Mouse (Mus musculus) forebrain, embryonic 14.5 days (tissue): ENCODE measurements around the gene Tspan15. TPM values are rescaled to one million over a fixed set of nuclear protein-coding genes. Genes with fewer than 3 reads are reported as not detected.
A peak's percentile ranks its signal among the peaks of the same experiment; 100 is the strongest.

Experiments
- ATAC-seq: fragments of 200-750 bp; cut with Nextera tagmentation; 2 replicates; pipeline ENCODE4 v1.8.0; 2017; ENCODE audit warnings: mild to moderate bottlenecking, moderate library complexity
- DNase-seq: peaks from one replicate; pipeline ENCODE4 v3.0.0-alpha.2; 2015; ENCODE audit warnings: low spot score
- H3K27ac ChIP-seq: fragments of 300-500 bp; sonication (generic); 2 replicates; pipeline ENCODE4 v1.5.1; 2014; ENCODE audit warnings: low read depth, mild to moderate bottlenecking, control low read depth, low read length, moderate library complexity
- H3K27me3 ChIP-seq: fragments of 300-500 bp; sonication (generic); replicated peaks from 2 replicates; pipeline ENCODE4 v1.6.1; 2014; ENCODE audit warnings: low read length, control low read depth, mixed read lengths; ENCODE audit not compliant: control insufficient read depth, insufficient read depth
- H3K36me3 ChIP-seq: fragments of 300-500 bp; sonication (generic); 2 replicates; pipeline ENCODE4 v1.6.1; 2014; ENCODE audit warnings: low read length, control low read depth; ENCODE audit not compliant: control insufficient read depth, insufficient read depth
- H3K4me1 ChIP-seq: fragments of 300-500 bp; sonication (generic); 2 replicates; pipeline ENCODE4 v1.6.1; 2014; ENCODE audit warnings: antibody characterized with exemption, low read length, control low read depth; ENCODE audit not compliant: control insufficient read depth, insufficient read depth
- H3K4me2 ChIP-seq: fragments of 300-500 bp; sonication (generic); 2 replicates; pipeline ENCODE4 v1.6.1; 2014; ENCODE audit warnings: mild to moderate bottlenecking, control low read depth, low read length
- H3K4me3 ChIP-seq: fragments of 300-500 bp; sonication (generic); 2 replicates; pipeline ENCODE4 v1.5.1; 2014; ENCODE audit warnings: low read depth, low read length, control low read depth
- H3K9ac ChIP-seq: fragments of 300-500 bp; sonication (generic); 2 replicates; pipeline ENCODE4 v1.6.1; 2014; ENCODE audit warnings: mild to moderate bottlenecking, low read length, control low read depth, moderate library complexity
- H3K9me3 ChIP-seq: fragments of 300-500 bp; sonication (generic); replicated peaks from 2 replicates; pipeline ENCODE4 v1.6.1; 2016; ENCODE audit warnings: low read length, control low read depth, mixed read lengths; ENCODE audit not compliant: control insufficient read depth
- WGBS: fragments of 180-500 bp; shearing (Covaris S2); extraction: QIAGEN DNeasy Blood & Tissue Kit; methylation state at CpG from one replicate; pipeline ENCODE4 v1.1.7; 2014; 5-methylcytosine and 5-hydroxymethylcytosine counted together
- polyA plus RNA-seq: library from polyadenylated mRNA; unstranded; fragments of >200 nt; fragmentation: Nextera tagmentation; extraction: Ambion mirVana; gene quantifications from 2 replicates; pipeline ENCODE4 v1.2.1, GENCODE M21; 2014

The Tspan15 gene
- polyA plus RNA-seq, 1 experiment from 2014 or later: 13.7 TPM

DNA sequence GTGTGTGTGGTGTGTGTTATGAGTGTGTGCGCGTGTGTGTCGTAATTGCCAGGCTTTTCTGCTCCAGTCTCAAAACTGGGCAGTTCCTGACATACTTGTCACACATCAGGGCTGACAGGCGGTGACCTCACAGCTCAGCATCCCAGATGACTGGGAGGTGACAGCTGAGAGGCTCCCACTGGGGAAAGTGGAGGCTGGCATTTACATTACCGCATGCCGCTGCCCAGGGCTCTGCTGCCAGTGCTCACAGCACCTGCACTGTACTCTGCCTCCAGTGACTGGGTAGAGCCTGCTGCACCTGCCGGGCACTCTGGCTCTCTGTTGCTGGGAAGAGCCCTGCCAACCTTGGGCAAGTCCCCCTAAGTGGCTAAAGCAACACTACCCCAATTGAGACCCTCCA, 40.2 kb downstream of the Tspan15 start:
- Histone ChIP-seq H3K4me2 (no peak overlapping the region), H3K4me3 (no peak overlapping the region), H3K27ac (no peak overlapping the region), H3K36me3 (no peaks in the 10 kb centered on the region), H3K4me1 (peaks cover 17% of the 10 kb centered on the region), H3K27me3 (no peaks in the 10 kb centered on the region), H3K9ac (no peak overlapping the region), H3K9me3 (no peaks in the 10 kb centered on the region)
- ATAC-seq (no peak), DNase-seq (no peak)
- 89% methylated on average over 7 of the region's 7 CpGs for WGBS

DNA sequence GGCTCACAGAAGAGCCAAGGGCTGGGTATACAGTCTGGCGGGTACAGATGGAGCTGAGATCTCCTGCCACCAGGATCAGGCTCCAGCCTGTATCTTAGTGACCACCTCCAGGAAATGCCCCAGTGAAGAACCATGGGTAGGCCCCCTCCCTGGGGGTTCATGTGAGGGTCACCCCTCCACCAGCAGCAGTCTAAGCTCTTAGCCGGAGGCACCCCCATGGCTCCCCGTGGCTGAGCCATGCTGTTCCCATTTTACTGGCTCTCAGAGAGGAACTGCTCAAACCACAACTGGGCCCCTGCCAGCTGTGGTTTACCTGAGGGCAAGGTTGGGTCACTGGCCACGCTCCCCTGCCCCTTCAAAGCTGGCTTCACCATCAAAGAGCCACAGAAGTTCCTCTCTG, 41.1 kb downstream of the Tspan15 start:
- H3K4me1 ChIP-seq: peaks cover 11% of the 10 kb centered on the region; the same call in 1 of the 2 replicates
- ATAC-seq (no peak), DNase-seq (no peak)
- no peaks in the 10 kb centered on the region for H3K27me3 ChIP-seq
- no peak overlapping the region for H3K4me3 ChIP-seq
- 86% methylated on average over 4 of the region's 4 CpGs for WGBS
- no peak overlapping the region for H3K9ac ChIP-seq
- H3K9me3 ChIP-seq: no peaks in the 10 kb centered on the region
- no peak overlapping the region for H3K4me2 ChIP-seq
- no peak overlapping the region for H3K27ac ChIP-seq
- no peaks in the 10 kb centered on the region for H3K36me3 ChIP-seq

DNA sequence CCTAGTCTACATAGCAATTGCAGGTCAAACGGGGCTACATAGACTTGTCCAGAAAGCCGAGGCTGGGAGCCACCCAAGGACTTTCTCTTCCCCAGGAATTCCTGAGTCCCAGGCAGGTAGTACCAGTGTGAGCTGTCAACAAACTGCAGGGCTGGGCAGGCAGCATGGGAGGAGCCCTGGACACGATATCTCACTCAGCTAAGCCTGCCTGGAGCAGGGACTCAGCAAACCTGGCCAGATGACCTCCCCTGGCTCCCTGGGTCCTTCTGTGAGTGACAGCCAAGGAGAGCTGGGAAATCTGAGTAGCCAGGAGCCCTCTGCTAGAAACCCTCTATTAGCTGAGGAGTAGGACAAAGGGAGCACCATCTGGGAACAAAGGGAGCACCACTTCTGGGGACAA, 41.7 kb downstream of the Tspan15 start:
- WGBS: 69% methylated on average over 3 of the region's 3 CpGs
- H3K4me2 ChIP-seq: no peak overlapping the region
- no peaks in the 10 kb centered on the region for H3K36me3 ChIP-seq
- 0 out of 2 replicates have a peak, but pooled peaks cover 8% of the 10 kb centered on the region for H3K4me1 ChIP-seq
- ATAC-seq: no peak
- no peak overlapping the region for H3K9ac ChIP-seq
- no peaks in the 10 kb centered on the region for H3K9me3 ChIP-seq
- H3K4me3 ChIP-seq: no peak overlapping the region
- no peak overlapping the region for H3K27ac ChIP-seq
- no peak for DNase-seq
- H3K27me3 ChIP-seq: no peaks in the 10 kb centered on the region

DNA sequence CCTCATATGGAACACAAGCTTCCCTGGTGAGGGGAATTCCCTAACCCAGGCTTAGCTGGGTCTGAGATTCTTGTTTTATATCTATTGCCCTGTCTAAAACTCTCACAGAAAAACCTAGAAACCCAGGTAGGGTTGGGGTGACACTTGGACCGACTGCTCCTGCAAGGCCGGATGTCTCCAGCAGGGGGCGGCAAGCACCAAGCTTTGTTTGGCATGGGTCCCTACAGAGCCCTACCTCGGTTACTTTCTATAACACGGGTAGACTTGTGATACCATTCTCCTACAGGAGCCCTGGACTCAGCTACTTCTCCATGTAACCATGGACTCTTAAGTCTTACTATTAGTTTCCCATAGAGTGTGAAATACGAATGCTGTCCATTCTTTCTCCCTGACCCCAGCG, 44.2 kb downstream of the Tspan15 start:
- 20% methylated on average over 7 of the region's 7 CpGs for WGBS
- no peaks in the 10 kb centered on the region for H3K9me3 ChIP-seq
- H3K27me3 ChIP-seq: no peaks in the 10 kb centered on the region
- DNase-seq (peak; percentile 85), ATAC-seq (peak; percentile 42; the same call in 1 of the 2 replicates)
- no peaks in the 10 kb centered on the region for H3K4me1 ChIP-seq
- H3K36me3 ChIP-seq: no peaks in the 10 kb centered on the region
- H3K9ac ChIP-seq: no peak overlapping the region
- H3K4me2 ChIP-seq: no peak overlapping the region
- no peak overlapping the region for H3K4me3 ChIP-seq
- H3K27ac ChIP-seq: no peak overlapping the region

DNA sequence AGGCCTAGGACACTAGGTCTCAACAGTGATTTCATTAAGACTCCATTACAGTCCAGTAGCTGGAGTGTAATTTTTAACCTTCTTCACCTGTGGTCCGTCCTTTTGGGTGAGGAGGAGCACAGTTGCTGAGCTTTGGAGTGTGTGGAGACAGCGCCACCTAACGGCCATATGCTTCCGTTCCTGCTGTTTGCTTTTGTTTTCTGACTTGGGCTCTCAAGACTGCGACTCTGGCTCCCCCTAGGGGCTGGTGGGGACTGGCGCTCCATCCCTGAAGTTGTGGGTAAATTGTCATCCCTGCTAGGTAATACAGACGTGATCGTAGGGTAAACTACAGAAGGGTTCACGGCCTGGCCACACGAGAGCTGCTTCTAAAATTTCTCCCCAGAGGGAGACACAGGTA, 48.0 kb downstream of the Tspan15 start:
- Histone ChIP-seq H3K4me3 (no peak overlapping the region), H3K27ac (no peak overlapping the region), H3K9ac (no peak overlapping the region), H3K4me1 (no peaks in the 10 kb centered on the region), H3K36me3 (no peaks in the 10 kb centered on the region), H3K4me2 (no peak overlapping the region), H3K9me3 (no peaks in the 10 kb centered on the region), H3K27me3 (no peaks in the 10 kb centered on the region)
- ATAC-seq (peak; percentile 83), DNase-seq (peak; percentile 97)
- 3% methylated on average over 10 of the region's 10 CpGs for WGBS

DNA sequence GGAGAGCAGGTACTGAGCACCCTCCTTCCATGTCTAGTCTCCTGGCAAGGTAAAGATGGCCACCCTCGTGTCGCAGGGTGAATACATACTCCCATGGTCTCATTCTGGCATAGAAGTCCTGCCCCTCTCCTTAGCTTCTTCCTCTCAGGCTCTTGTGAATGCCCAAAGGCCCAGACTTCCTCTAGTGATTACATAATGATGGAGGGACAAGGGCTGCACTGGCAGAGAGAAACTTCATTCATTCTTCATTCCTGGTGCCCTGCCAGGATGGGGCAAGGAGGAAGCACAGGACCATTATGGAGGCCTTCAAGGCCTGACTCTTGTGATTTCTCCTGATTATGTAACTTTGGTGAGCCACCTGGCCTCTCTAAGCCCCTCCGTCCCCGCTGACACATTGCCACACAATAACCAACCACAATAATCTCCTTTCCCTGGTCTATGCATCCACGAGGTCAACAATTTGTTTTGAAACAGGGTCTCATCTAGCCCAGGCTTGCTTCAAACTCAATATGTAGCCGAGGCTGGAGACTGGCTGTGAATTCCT, 48.5 kb downstream of the Tspan15 start:
- Histone ChIP-seq H3K36me3 (no peaks in the 10 kb centered on the region), H3K9me3 (no peaks in the 10 kb centered on the region), H3K27me3 (no peaks in the 10 kb centered on the region), H3K4me1 (no peaks in the 10 kb centered on the region), H3K4me2 (no peak overlapping the region), H3K9ac (no peak overlapping the region), H3K27ac (no peak overlapping the region), H3K4me3 (no peak overlapping the region)
- ATAC-seq (no peak; the same call in 1 of the 2 replicates), DNase-seq (no peak)
- WGBS: 78% methylated on average over 6 of the region's 6 CpGs

DNA sequence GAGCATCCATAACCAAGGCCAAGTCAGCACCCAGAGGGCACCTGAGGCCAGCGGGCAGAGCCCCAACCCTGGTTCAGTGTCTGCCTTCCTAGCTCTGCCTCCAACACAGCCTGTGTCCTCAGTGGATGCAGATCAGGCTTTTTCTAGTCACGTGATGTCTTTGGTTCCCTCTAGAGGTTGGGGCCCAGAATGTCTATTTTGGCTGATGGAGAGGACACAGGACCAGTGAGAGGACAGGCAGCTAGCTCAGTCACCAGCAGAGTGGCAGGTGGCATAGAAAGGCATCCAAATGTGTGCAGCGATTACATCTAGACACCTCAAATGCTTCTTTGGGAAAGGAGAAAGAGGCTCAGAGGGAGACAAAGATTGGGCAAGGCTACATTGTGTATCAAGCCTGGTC, 49.4 kb downstream of the Tspan15 start:
- DNase-seq: no peak
- no peaks in the 10 kb centered on the region for H3K36me3 ChIP-seq
- H3K27ac ChIP-seq: no peak overlapping the region
- H3K4me1 ChIP-seq: no peaks in the 10 kb centered on the region
- H3K9me3 ChIP-seq: no peaks in the 10 kb centered on the region
- no peaks in the 10 kb centered on the region for H3K27me3 ChIP-seq
- WGBS: 46% methylated on average over 3 of the region's 3 CpGs
- no peak for ATAC-seq
- H3K4me2 ChIP-seq: no peak overlapping the region
- no peak overlapping the region for H3K4me3 ChIP-seq
- no peak overlapping the region for H3K9ac ChIP-seq

DNA sequence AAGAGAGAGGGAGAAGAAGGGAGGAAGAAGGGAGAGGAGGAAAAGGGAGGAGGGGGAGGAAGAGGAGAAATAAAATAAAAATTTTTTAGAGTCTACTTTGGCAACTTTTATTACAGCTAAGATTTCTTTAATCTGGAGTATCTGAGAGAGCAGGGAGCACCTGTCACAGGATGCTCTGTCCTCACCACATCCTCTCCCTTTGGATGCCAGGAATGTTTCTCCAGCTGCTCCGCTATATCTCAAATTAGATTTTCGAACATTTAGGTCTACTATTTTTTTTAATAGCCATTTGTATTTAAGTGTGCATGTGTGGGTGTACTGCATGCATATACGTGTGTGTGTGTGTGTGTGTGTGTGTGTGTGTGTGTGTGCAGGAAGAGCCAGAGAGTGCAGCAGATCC, 51.1 kb downstream of the Tspan15 start:
- Histone ChIP-seq H3K4me3 (no peak overlapping the region), H3K4me1 (no peaks in the 10 kb centered on the region), H3K36me3 (no peaks in the 10 kb centered on the region), H3K9ac (no peak overlapping the region), H3K27ac (no peak overlapping the region), H3K4me2 (no peak overlapping the region), H3K9me3 (no peaks in the 10 kb centered on the region), H3K27me3 (no peaks in the 10 kb centered on the region)
- DNase-seq: no peak
- ATAC-seq: no peak
- 88% methylated on average over 3 of the region's 3 CpGs for WGBS

DNA sequence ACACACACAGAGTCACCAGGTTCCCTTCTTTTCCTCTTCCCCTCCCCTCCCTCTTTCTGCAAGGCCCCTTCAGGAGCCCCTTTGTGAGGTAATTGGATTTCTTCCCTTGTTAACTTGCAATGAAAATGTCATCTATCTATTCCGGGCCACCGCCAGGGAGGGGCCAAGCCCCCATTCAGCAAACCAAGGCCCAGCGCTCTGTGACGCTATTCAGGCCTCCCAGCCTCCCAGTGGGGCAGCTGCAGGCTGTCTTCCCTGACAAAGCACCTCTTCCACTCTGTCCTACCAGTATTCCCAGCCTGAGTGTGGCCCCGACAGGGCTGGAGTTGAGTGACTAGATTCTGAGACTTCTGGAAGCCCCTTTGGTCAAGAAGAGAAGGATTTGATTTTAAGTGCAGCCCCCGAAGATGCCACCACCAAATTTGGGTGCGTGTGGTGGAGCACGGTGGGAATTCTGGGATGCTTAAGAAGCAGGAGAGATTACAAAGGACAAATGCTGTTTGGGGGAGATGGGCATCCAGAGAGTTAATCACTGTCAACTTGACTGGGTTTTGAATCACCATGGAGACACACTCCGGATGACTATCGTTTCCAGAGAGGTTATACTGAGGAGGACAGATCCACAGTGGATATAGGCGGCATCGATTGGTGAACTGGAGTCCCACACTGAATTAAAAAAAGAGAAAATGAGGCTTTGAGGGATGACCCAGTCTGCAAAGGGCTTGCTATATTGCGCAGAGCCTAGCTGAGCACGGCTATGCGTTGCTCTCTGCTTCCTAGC, 56.3 kb downstream of the Tspan15 start:
- H3K27ac ChIP-seq: no peak overlapping the region
- peaks cover 7% of the 10 kb centered on the region; the same call in 1 of the 2 replicates for H3K4me1 ChIP-seq
- no peaks in the 10 kb centered on the region for H3K36me3 ChIP-seq
- no peak overlapping the region for H3K4me3 ChIP-seq
- H3K4me2 ChIP-seq: no peak overlapping the region
- H3K9ac ChIP-seq: no peak overlapping the region
- ATAC-seq: 0 out of 2 replicates have a peak, but pooled peaks have one; percentile 54
- 23% methylated on average over 15 of the region's 15 CpGs for WGBS
- peak; percentile 38 for DNase-seq
- H3K9me3 ChIP-seq: no peaks in the 10 kb centered on the region
- no peaks in the 10 kb centered on the region for H3K27me3 ChIP-seq
